Mouse (Mus musculus) neural tube, embryonic 13.5 days (tissue): ENCODE measurements around the gene Dcn. TPM values are rescaled to one million over a fixed set of nuclear protein-coding genes. Genes with fewer than 3 reads are reported as not detected.

Experiments used
- ATAC-seq: fragments of 200-750 bp; cut with Nextera tagmentation; 2 replicates; pipeline ENCODE4 v1.8.0; 2017; ENCODE audit warnings: low read depth, mild to moderate bottlenecking, moderate TSS enrichment, moderate library complexity
- H3K27ac ChIP-seq: fragments of 300-500 bp; sonication (generic); replicated peaks from 2 replicates; pipeline ENCODE4 v1.5.1; 2015; ENCODE audit warnings: moderate library complexity, mild to moderate bottlenecking, inconsistent platforms
- H3K27me3 ChIP-seq: fragments of 300-500 bp; sonication (generic); 2 replicates; pipeline ENCODE4 v1.6.1; 2015; ENCODE audit warnings: mild to moderate bottlenecking, inconsistent platforms
- H3K36me3 ChIP-seq: fragments of 300-500 bp; sonication (generic); 2 replicates; pipeline ENCODE4 v1.6.1; 2015; ENCODE audit warnings: mild to moderate bottlenecking, inconsistent platforms
- H3K4me1 ChIP-seq: fragments of 300-500 bp; sonication (generic); replicated peaks from 2 replicates; pipeline ENCODE4 v1.6.1; 2015; ENCODE audit warnings: inconsistent platforms
- H3K4me2 ChIP-seq: fragments of 300-500 bp; sonication (generic); 2 replicates; pipeline ENCODE4 v1.6.1; 2015; ENCODE audit warnings: inconsistent platforms, mild to moderate bottlenecking, moderate library complexity
- H3K4me3 ChIP-seq: fragments of 300-500 bp; sonication (generic); 2 replicates; pipeline ENCODE4 v1.5.1; 2015; ENCODE audit warnings: mild to moderate bottlenecking, inconsistent platforms
- H3K9ac ChIP-seq: fragments of 300-500 bp; sonication (generic); 2 replicates; pipeline ENCODE4 v1.6.1; 2015; ENCODE audit warnings: moderate library complexity, mild to moderate bottlenecking, inconsistent platforms
- H3K9me3 ChIP-seq: fragments of 300-500 bp; sonication (generic); 2 replicates; pipeline ENCODE4 v1.6.1; 2016; ENCODE audit warnings: inconsistent platforms
- WGBS: fragments of 180-500 bp; shearing (Covaris S2); methylation state at CpG from one replicate; pipeline ENCODE4 v1.1.7; 2015; 5-methylcytosine and 5-hydroxymethylcytosine counted together
- polyA plus RNA-seq: library from polyadenylated mRNA; unstranded; fragments of >200 nt; fragmentation: Nextera tagmentation; extraction: Ambion mirVana; gene quantifications from 2 replicates; pipeline ENCODE4 v1.2.1, GENCODE M21; 2015

Gene Dcn
- polyA plus RNA-seq, 1 experiment from 2014 or later, result 150 TPM

DNA sequence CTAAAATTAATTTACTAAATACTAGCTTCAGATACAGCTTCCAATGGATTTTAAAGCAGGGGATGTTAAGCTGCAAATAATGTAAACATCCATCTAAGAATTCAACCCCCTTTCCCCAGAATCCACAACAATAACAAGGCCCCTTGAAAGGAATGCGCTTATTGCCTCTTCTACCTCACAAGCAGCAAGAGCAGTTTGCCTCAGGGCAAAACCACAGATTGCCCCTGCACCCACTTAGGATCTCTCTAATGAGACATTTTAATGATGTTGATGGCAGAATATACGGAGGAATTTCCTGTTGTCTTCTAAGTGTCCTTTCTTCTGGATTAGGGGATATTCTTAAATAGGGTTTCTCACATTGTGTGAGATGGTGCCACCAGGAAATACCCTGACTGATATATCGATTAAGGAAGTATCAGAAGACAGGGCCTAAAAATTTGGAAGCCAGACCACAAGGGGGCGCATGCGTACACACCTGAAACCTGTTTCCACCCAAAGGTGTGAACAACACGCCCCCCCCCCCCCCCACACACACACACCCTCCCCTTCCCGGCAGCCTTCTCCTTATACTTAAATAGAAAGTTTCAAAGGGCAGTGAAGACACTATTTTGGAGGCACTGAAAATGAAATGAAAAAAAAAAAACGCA, 88.2 kb downstream of the Dcn start:
- H3K9ac ChIP-seq, result no peak overlapping the region
- H3K4me2 ChIP-seq, result no peak overlapping the region
- no peaks in the 10 kb centered on the region for H3K27me3 ChIP-seq
- 59% methylated on average over 8 of the region's 8 CpGs for WGBS
- no peak overlapping the region for H3K4me3 ChIP-seq
- no peak for ATAC-seq
- no peaks in the 10 kb centered on the region for H3K9me3 ChIP-seq
- no peaks in the 10 kb centered on the region for H3K4me1 ChIP-seq
- H3K36me3 ChIP-seq, result no peaks in the 10 kb centered on the region
- H3K27ac ChIP-seq, result no peak overlapping the region

Other genes starting within 250 kb of the Dcn start
- gene Lum, start 85.5 kb downstream of the Dcn start, polyA plus RNA-seq, result 53.2 and 57.4 TPM in 2 replicates
- 0.08 TPM in 1 of 2 replicates, not detected in the other for gene Kera, start 127.3 kb downstream of the Dcn start, polyA plus RNA-seq
- 2.2 and 3.1 TPM in 2 replicates for gene Epyc, start 164.5 kb downstream of the Dcn start, polyA plus RNA-seq
- gene Ccer1, start 213.4 kb downstream of the Dcn start, polyA plus RNA-seq, result not detected in 2 replicates
- gene C030005K15Rik, start 247.1 kb downstream of the Dcn start, polyA plus RNA-seq, result not detected in 2 replicates